In genomic region chr5:100437917-100438316, GRCm38 (mm10) we compare ENCODE assay signal across 33 mouse cellular contexts.
"Had no signal": no experiment of that assay in that cellular context is flagged by ENCODE, and none has a peak within 500 bp of the region (broad histone marks: within the 10 kb centered on the region; RNA-seq: fewer than 3 reads in every experiment).

No protein-coding gene starts in this region.

- H3K36me3 ChIP-seq: hindbrain, embryonic 15.5 days had no signal

- H3K4me3 ChIP-seq: heart, embryonic 13.5 days; heart, embryonic 15.5 days; hindbrain, embryonic 10.5 days; hindbrain, embryonic 12.5 days; hindbrain, embryonic 13.5 days; hindbrain, embryonic 15.5 days; intestine, embryonic 15.5 days; kidney, embryonic 15.5 days; layer of hippocampus, adult 2 months; left cerebral cortex, adult 2 months had no signal

- H3K4me2 ChIP-seq: heart, embryonic 11.5 days; heart, embryonic 13.5 days; heart, embryonic 15.5 days; hindbrain, embryonic 12.5 days; hindbrain, embryonic 13.5 days; hindbrain, embryonic 14.5 days; hindbrain, embryonic 15.5 days; intestine, embryonic 15.5 days; kidney, embryonic 15.5 days had no signal

- H3K4me1 ChIP-seq: heart, embryonic 13.5 days; heart, embryonic 15.5 days; hindbrain, embryonic 10.5 days; hindbrain, embryonic 12.5 days; hindbrain, embryonic 13.5 days; hindbrain, embryonic 15.5 days; intestine, embryonic 15.5 days; kidney, embryonic 15.5 days had no signal

- DNase-seq: heart, postnatal 14 days; heart, postnatal 36 days; heart, postnatal 4 days; kidney, adult 11 months; kidney, adult 18-20 months; kidney, adult 2 months; kidney, adult 8-10 months; kidney, adult 9 months; kidney, postnatal 10 days; kidney, postnatal 14 days; kidney, postnatal 25 days; kidney, postnatal 36 days; kidney, postnatal 4 days; layer of hippocampus, adult 9-11 months; layer of hippocampus, postnatal 36 days had no signal

- H3K27me3 ChIP-seq: heart, embryonic 13.5 days; heart, embryonic 15.5 days; hindbrain, embryonic 12.5 days; hindbrain, embryonic 13.5 days; hindbrain, embryonic 15.5 days; intestine, embryonic 15.5 days; kidney, embryonic 15.5 days had no signal

- H3K9ac ChIP-seq: heart, embryonic 13.5 days; heart, embryonic 15.5 days; hindbrain, embryonic 12.5 days; hindbrain, embryonic 13.5 days; hindbrain, embryonic 14.5 days; hindbrain, embryonic 15.5 days; intestine, embryonic 15.5 days; kidney, embryonic 15.5 days had no signal

- H3K27ac ChIP-seq: heart, embryonic 13.5 days; heart, embryonic 15.5 days; hindbrain, embryonic 10.5 days; hindbrain, embryonic 12.5 days; hindbrain, embryonic 13.5 days; hindbrain, embryonic 14.5 days; hindbrain, embryonic 15.5 days; hindbrain, postnatal 0 days; intestine, embryonic 15.5 days; kidney, embryonic 15.5 days; kidney, postnatal 0 days; layer of hippocampus, adult 2 months; left cerebral cortex, adult 2 months had no signal

- ATAC-seq: hindbrain, embryonic 16.5 days; hindbrain, postnatal 0 days; inflammation-experienced regulatory T-cells, adult 6 months; intestine, embryonic 15.5 days; intestine, embryonic 16.5 days; intestine, postnatal 0 days had no signal

- H3K9me3 ChIP-seq: heart, embryonic 13.5 days; heart, embryonic 15.5 days; hindbrain, embryonic 12.5 days; hindbrain, embryonic 13.5 days; hindbrain, embryonic 15.5 days; intestine, embryonic 15.5 days; kidney, embryonic 15.5 days had no signal
